Mouse (Mus musculus) adrenal gland, adult 2 months (tissue): Measurements from ENCODE around the gene Ndufa3. TPM values are rescaled to one million over a fixed set of nuclear protein-coding genes. Genes with fewer than 3 reads are reported as not detected.
A peak's percentile ranks its signal among the peaks of the same experiment; 100 is the strongest.

ENCODE experiments used
- DNase-seq: peaks from one replicate; pipeline ENCODE4 v3.0.0; 2021
- microRNA-seq, 2 experiments: library from miRNA; unstranded; fragments of <30 nt; microRNA quantifications; one replicate each; pipeline ENCODE4 v1.2.0; 2021
- polyA plus RNA-seq: library from polyadenylated mRNA; depleted of rRNA; stranded (reverse); fragments of >200 nt; gene quantifications from 2 replicates; pipeline ENCODE4 v1.2.3, GENCODE M21; 2012; rRNA removed
- total RNA-seq, 2 experiments: library from RNA; stranded (reverse); gene quantifications; 2 replicates each; pipeline ENCODE4 v1.2.3; 2021

Ndufa3 gene
- total and polyA plus RNA-seq, 3 experiments, result 245 to 842 (median 829) TPM

DNA sequence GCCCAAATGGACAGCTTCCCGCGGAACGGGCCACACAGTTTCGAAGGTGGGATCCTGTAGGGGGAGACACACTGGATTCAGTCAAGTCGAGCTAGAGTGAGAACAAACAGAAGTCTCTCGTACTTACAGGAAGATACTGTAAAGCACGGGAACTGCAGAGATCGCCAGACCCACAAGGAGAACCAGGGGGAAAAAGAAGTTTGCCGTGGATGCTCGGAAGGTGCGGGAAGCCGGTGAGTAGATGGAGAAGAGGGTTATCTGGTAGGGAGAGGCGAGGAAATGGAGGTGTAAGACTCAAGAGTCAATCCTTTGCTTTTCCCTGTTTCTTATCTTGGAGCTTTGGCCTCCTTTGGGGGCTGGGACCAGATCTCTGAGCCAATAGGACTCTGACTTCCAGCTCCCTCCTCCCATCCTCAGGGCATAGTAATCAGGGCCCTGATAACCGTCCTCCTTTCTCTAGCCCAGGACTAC, 49.8 kb downstream of the Ndufa3 start:
- DNase-seq, result peak; percentile 57

Small RNAs within 50 kb of the gene (microRNA-seq; reads per million reads assigned to microRNA genes)
- gene Gm25100, result 0 reads per million in 2 experiments
- gene Mir3572, result 2.9 to 3.5 reads per million in 2 experiments

Other genes starting within 250 kb of the Ndufa3 start
- 1 to 10 TPM; 2.7 to 6.9 TPM for gene Cacng8, start 226.7 kb upstream of the Ndufa3 start, total RNA-seq
- 4.5 and 5.6 TPM in 2 replicates for gene Cacng8, start 226.7 kb upstream of the Ndufa3 start, polyA plus RNA-seq
- gene Cacng6, start 193.2 kb upstream of the Ndufa3 start, total RNA-seq, result under 1 TPM in 1 of 2 experiments, not detected in 1; 0.38 TPM
- 0.26 TPM in 1 of 2 replicates, not detected in the other for gene Cacng6, start 193.2 kb upstream of the Ndufa3 start, polyA plus RNA-seq
- gene Tarm1, start 114.7 kb upstream of the Ndufa3 start, total RNA-seq, result 1 to 10 TPM in 1 of 2 experiments, under 1 TPM in 1; 0.66 to 1.6 TPM
- gene Tarm1, start 114.7 kb upstream of the Ndufa3 start, polyA plus RNA-seq, result 0.18 and 0.29 TPM in 2 replicates
- not detected for gene Oscar, start 1.2 kb upstream of the Ndufa3 start, total RNA-seq
- 0.38 and 1.0 TPM in 2 replicates for gene Oscar, start 1.2 kb upstream of the Ndufa3 start, polyA plus RNA-seq
- gene Tfpt, start 12.6 kb downstream of the Ndufa3 start, total RNA-seq, result 10 to 100 TPM; 24.1 to 26.2 TPM
- gene Tfpt, start 12.6 kb downstream of the Ndufa3 start, polyA plus RNA-seq, result 3.4 and 4.0 TPM in 2 replicates
- 10 to 100 TPM; 36.8 to 53.1 TPM for gene Prpf31, start 12.6 kb downstream of the Ndufa3 start, total RNA-seq
- gene Prpf31, start 12.6 kb downstream of the Ndufa3 start, polyA plus RNA-seq, result 20.5 and 33.7 TPM in 2 replicates
- 10 to 100 TPM; 52.6 to 61.5 TPM for gene Cnot3, start 27.9 kb downstream of the Ndufa3 start, total RNA-seq
- 83.3 and 103 TPM in 2 replicates for gene Cnot3, start 27.9 kb downstream of the Ndufa3 start, polyA plus RNA-seq
- gene Leng1, start 48.5 kb downstream of the Ndufa3 start, total RNA-seq, result 10 to 100 TPM; 13.2 to 14.4 TPM
- gene Leng1, start 48.5 kb downstream of the Ndufa3 start, polyA plus RNA-seq, result 2.9 and 3.1 TPM in 2 replicates
- 10 to 100 TPM in 1 of 2 experiments, 1 to 10 TPM in 1; 9.3 to 12.5 TPM for gene Tmc4, start 60.2 kb downstream of the Ndufa3 start, total RNA-seq
- gene Tmc4, start 60.2 kb downstream of the Ndufa3 start, polyA plus RNA-seq, result 14.9 and 18.2 TPM in 2 replicates
- gene Tsen34, start 75.5 kb downstream of the Ndufa3 start, total RNA-seq, result 100 to 1,000 TPM in 1 of 2 experiments, 10 to 100 TPM in 1; 80.4 to 106 TPM
- gene Tsen34, start 75.5 kb downstream of the Ndufa3 start, polyA plus RNA-seq, result 240 and 250 TPM in 2 replicates
- gene Mboat7, start 76.2 kb downstream of the Ndufa3 start, total RNA-seq, result 10 to 100 TPM; 65.4 to 74.4 TPM
- 102 and 133 TPM in 2 replicates for gene Mboat7, start 76.2 kb downstream of the Ndufa3 start, polyA plus RNA-seq
- gene Rps9, start 86.6 kb downstream of the Ndufa3 start, total RNA-seq, result 100 to 1,000 TPM; 768 to 988 TPM
- gene Rps9, start 86.6 kb downstream of the Ndufa3 start, polyA plus RNA-seq, result 285 and 318 TPM in 2 replicates
- gene Pirb, start 103.0 kb downstream of the Ndufa3 start, total RNA-seq, result 1 to 10 TPM; 2.4 to 3.2 TPM
- gene Pirb, start 103.0 kb downstream of the Ndufa3 start, polyA plus RNA-seq, result 5.6 and 7.3 TPM in 2 replicates
- gene Gm15448, start 208.3 kb downstream of the Ndufa3 start, total RNA-seq, result under 1 TPM; 0.40 to 0.41 TPM
- 0.19 TPM in 1 of 2 replicates, not detected in the other for gene Gm15448, start 208.3 kb downstream of the Ndufa3 start, polyA plus RNA-seq
- gene Pira2, start 227.7 kb downstream of the Ndufa3 start, total RNA-seq, result under 1 TPM; 0.17 to 0.55 TPM
- 0.30 and 0.44 TPM in 2 replicates for gene Pira2, start 227.7 kb downstream of the Ndufa3 start, polyA plus RNA-seq